Mouse (Mus musculus): ENCODE results near the gene Cks1b.

DNA sequence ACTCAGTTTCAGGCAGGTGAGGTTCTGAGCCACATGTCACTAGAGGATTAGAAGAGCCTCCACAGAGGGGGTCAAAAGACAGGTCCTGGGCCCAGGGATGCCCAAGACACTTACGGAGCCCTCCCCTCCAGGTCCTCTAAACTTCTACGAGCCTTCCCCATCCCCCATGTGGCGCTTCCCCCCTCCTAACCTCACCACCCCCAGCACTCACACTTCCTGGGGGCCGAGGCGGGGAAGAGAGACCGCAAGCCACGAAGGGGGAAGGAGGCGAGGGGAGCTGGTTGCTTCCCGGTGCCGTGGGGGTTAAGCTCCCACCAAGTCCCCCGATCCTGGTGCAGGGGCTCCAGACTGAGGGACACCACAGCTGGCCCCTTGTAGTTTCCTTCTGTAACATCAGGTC is 32.7 kb downstream of the Cks1b start:
- TF ChIP-seq HCFC1 (IDR thresholded peaks at IDR 0.05; ENCODE audit: low read depth, low read length) (no peak), POLR2A (IDR thresholded peaks at IDR 0.05; ENCODE audit: low read depth, low read length) (0 out of 2 replicates have a peak, but pooled peaks have one; percentile 15), MAX (IDR thresholded peaks at IDR 0.05; ENCODE audit: low read length) (no peak), USF2 (conservative IDR thresholded peaks at IDR 0.05; ENCODE audit: low read depth, low read length) (no peak), MEF2A (IDR thresholded peaks at IDR 0.05; ENCODE audit: borderline replicate concordance, low read depth, low read length) (no peak), E2F4 (IDR thresholded peaks at IDR 0.05; ENCODE audit: insufficient replicate concordance, low read depth, low read length) (no peak), CTCF (conservative IDR thresholded peaks at IDR 0.05 in 1 of 2, IDR thresholded peaks at IDR 0.05 in 1 of 2; ENCODE audit: low read depth in 2 of 2, low read length in 2 of 2) (no peak)

Data from CH12.LX (cell line).